Mouse (Mus musculus): ENCODE data around the gene Casp8.

DNA sequence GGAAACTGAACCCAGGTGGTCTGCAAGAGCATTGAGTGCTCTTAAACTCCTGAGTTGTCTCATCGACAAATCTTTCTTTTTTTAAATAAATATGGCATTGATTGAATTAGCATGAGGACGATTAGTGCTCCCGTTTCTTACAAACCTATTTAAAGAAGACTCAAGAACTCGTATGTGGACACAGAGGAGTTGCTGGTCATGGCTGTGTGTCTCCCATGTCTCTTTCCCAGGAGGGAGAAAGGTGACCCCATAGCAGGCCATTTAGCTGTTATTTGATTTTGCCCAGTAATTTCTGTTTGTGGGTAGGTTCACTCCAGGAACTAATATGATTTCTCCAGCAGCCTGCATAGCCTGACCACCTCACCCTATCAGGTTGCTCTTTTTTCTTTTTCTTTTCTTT is 1.7 kb downstream of the Casp8 start:
- no peak for TF ChIP-seq CTCF (IDR thresholded peaks at IDR 0.05)
- TF ChIP-seq EP300 (IDR thresholded peaks at IDR 0.05), result no peak

All from lung, postnatal 0 days (tissue).